Mouse (Mus musculus) limb, embryonic 11.5 days (tissue): Measurements from ENCODE around the gene Myh4. TPM values are rescaled to one million over a fixed set of nuclear protein-coding genes. Genes with fewer than 3 reads are reported as not detected.

Source experiments
- ATAC-seq: fragments of 200-750 bp; cut with Nextera tagmentation; 2 replicates; pipeline ENCODE4 v1.8.0; 2017; ENCODE audit warnings: low read depth; ENCODE audit not compliant: insufficient number of reproducible peaks, low FRiP score, low TSS enrichment
- DNase-seq: peaks from one replicate; pipeline ENCODE4 v3.0.0-alpha.2; 2015; ENCODE audit warnings: low spot score
- H3K27ac ChIP-seq: fragments of 300-500 bp; sonication (generic); replicated peaks from 2 replicates; pipeline ENCODE4 v1.5.1; 2014; ENCODE audit warnings: low read depth, mild to moderate bottlenecking, low read length
- H3K27me3 ChIP-seq: fragments of 300-500 bp; sonication (generic); 2 replicates; pipeline ENCODE4 v1.6.1; 2014; ENCODE audit warnings: mild to moderate bottlenecking, low read length, mixed read lengths; ENCODE audit not compliant: control insufficient read depth, insufficient read depth
- H3K36me3 ChIP-seq: fragments of 300-500 bp; sonication (generic); 2 replicates; pipeline ENCODE4 v1.6.1; 2014; ENCODE audit warnings: mild to moderate bottlenecking, low read length, moderate library complexity, mixed read lengths; ENCODE audit not compliant: control insufficient read depth, insufficient read depth
- H3K4me1 ChIP-seq: fragments of 300-500 bp; sonication (generic); 2 replicates; pipeline ENCODE4 v1.6.1; 2014; ENCODE audit warnings: low read length, mixed read lengths; ENCODE audit not compliant: control insufficient read depth, insufficient read depth
- H3K4me2 ChIP-seq: fragments of 300-500 bp; sonication (generic); 2 replicates; pipeline ENCODE4 v1.6.1; 2014; ENCODE audit warnings: low read depth, mild to moderate bottlenecking, moderate library complexity; ENCODE audit not compliant: severe bottlenecking
- H3K4me3 ChIP-seq: fragments of 300-500 bp; sonication (generic); 2 replicates; pipeline ENCODE4 v1.5.1; 2014; ENCODE audit warnings: low read depth, low read length
- H3K9ac ChIP-seq: fragments of 300-500 bp; sonication (generic); 2 replicates; pipeline ENCODE4 v1.6.1; 2014; ENCODE audit warnings: mild to moderate bottlenecking, low read length
- H3K9me3 ChIP-seq: fragments of 300-500 bp; sonication (generic); 2 replicates; pipeline ENCODE4 v1.6.1; 2016; ENCODE audit warnings: low read length; ENCODE audit not compliant: control insufficient read depth
- WGBS: fragments of 180-500 bp; shearing (Covaris S2); extraction: QIAGEN DNeasy Blood & Tissue Kit; methylation state at CpG from one replicate; pipeline ENCODE4 v1.1.7; 2014; 5-methylcytosine and 5-hydroxymethylcytosine counted together
- polyA plus RNA-seq: library from polyadenylated mRNA; unstranded; fragments of >200 nt; fragmentation: Nextera tagmentation; extraction: Ambion mirVana; gene quantifications from 2 replicates; pipeline ENCODE4 v1.2.1, GENCODE M21; 2014

Gene Myh4
- polyA plus RNA-seq, 1 experiment from 2014 or later: 0.35 TPM

GRCm38 (mm10) chr11:67276601-67277174 lies 38.9 kb downstream of the Myh4 start, which contains the start of gene Myh8:
Gene Myh8, plus strand, starts transcription at chr11:67277124.
- DNase-seq (no peak), ATAC-seq (no peak)
- Histone ChIP-seq H3K27ac (no peak within 1 kb of the TSS), H3K27me3 (no peaks in the 10 kb centered on the region), H3K4me3 (no peak within 1 kb of the TSS), H3K4me1 (no peaks in the 10 kb centered on the region), H3K9me3 (no peaks in the 10 kb centered on the region), H3K4me2 (no peak within 1 kb of the TSS), H3K9ac (no peak within 1 kb of the TSS), H3K36me3 (no peaks in the 10 kb centered on the region)
- 90% methylated on average over 10 of the region's 10 CpGs for WGBS

DNA sequence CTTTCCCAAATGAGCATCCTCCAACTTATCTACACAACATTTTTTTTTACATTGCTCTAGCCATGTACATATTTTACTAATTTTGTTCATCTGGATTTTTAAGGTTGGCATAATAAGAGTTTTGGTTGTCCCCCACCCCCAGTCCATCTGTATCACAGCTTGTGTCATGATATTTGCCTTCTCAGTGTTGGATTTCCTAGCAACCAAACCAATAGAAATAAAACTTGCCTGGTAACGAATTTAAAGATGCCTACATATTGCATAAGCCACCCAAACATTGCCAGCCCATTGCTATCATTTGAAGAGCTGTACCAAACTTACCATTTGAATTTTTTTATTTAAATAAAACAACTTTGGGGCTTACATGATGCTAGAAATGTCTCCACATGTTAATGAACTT lies 55.6 kb downstream of the Myh4 start:
- ATAC-seq (no peak), DNase-seq (no peak)
- Histone ChIP-seq H3K27me3 (no peaks in the 10 kb centered on the region), H3K27ac (no peak overlapping the region), H3K4me1 (no peaks in the 10 kb centered on the region), H3K36me3 (no peaks in the 10 kb centered on the region), H3K4me2 (no peak overlapping the region), H3K9me3 (no peaks in the 10 kb centered on the region), H3K9ac (no peak overlapping the region), H3K4me3 (no peak overlapping the region)
- WGBS: 80% methylated on average over 1 of the region's 1 CpGs

Other genes with a start within 250 kb of the Myh4 start
- 0.92 and 1.3 TPM in 2 replicates for gene Tmem220, start 212.9 kb upstream of the Myh4 start, polyA plus RNA-seq
- gene Adprm, start 185.4 kb upstream of the Myh4 start, polyA plus RNA-seq: 33.2 and 35.3 TPM in 2 replicates
- 21.7 and 23.2 TPM in 2 replicates for gene Sco1, start 185.4 kb upstream of the Myh4 start, polyA plus RNA-seq
- 4.4 and 4.7 TPM in 2 replicates for gene Myh3, start 159.7 kb upstream of the Myh4 start, polyA plus RNA-seq
- not detected in 2 replicates for gene Myh2, start 67.0 kb upstream of the Myh4 start, polyA plus RNA-seq
- 0.19 and 0.20 TPM in 2 replicates for gene Myh1, start 38.0 kb upstream of the Myh4 start, polyA plus RNA-seq
- gene Myh8, start 39.1 kb downstream of the Myh4 start, polyA plus RNA-seq: 0.04 and 0.31 TPM in 2 replicates
- gene Myh13, start 83.6 kb downstream of the Myh4 start, polyA plus RNA-seq: 0.05 TPM in 1 of 2 replicates, not detected in the other
- gene Gas7, start 217.4 kb downstream of the Myh4 start, polyA plus RNA-seq: 2.7 and 3.2 TPM in 2 replicates